Mouse (Mus musculus) limb, embryonic 15.5 days (tissue): Measurements from ENCODE around the gene Fnbp1. TPM values are rescaled to one million over a fixed set of nuclear protein-coding genes. Genes with fewer than 3 reads are reported as not detected.
A peak's percentile ranks its signal among the peaks of the same experiment; 100 is the strongest.

ENCODE experiments used
- ATAC-seq: fragments of 200-750 bp; cut with Nextera tagmentation; 2 replicates; pipeline ENCODE4 v1.8.0; 2017; ENCODE audit warnings: low read depth, moderate TSS enrichment; ENCODE audit not compliant: insufficient number of reproducible peaks, low FRiP score, low TSS enrichment
- H3K27ac ChIP-seq: fragments of 300-500 bp; sonication (generic); 2 replicates; pipeline ENCODE4 v1.5.1; 2015; ENCODE audit warnings: moderate library complexity, mild to moderate bottlenecking, inconsistent platforms
- H3K27me3 ChIP-seq: fragments of 300-500 bp; sonication (generic); 2 replicates; pipeline ENCODE4 v1.6.1; 2015; ENCODE audit warnings: inconsistent platforms
- H3K36me3 ChIP-seq: fragments of 300-500 bp; sonication (generic); 2 replicates; pipeline ENCODE4 v1.6.1; 2015; ENCODE audit warnings: inconsistent platforms
- H3K4me1 ChIP-seq: fragments of 300-500 bp; sonication (generic); 2 replicates; pipeline ENCODE4 v1.6.1; 2015; ENCODE audit warnings: inconsistent platforms
- H3K4me2 ChIP-seq: fragments of 300-500 bp; sonication (generic); 2 replicates; pipeline ENCODE4 v1.6.1; 2015; ENCODE audit warnings: mild to moderate bottlenecking, inconsistent platforms
- H3K4me3 ChIP-seq: fragments of 300-500 bp; sonication (generic); 2 replicates; pipeline ENCODE4 v1.5.1; 2015; ENCODE audit warnings: mild to moderate bottlenecking, inconsistent platforms
- H3K9ac ChIP-seq: fragments of 300-500 bp; sonication (generic); 2 replicates; pipeline ENCODE4 v1.6.1; 2015; ENCODE audit warnings: inconsistent platforms
- H3K9me3 ChIP-seq: fragments of 300-500 bp; sonication (generic); 2 replicates; pipeline ENCODE4 v1.6.1; 2016; ENCODE audit warnings: inconsistent platforms
- WGBS: fragments of 180-500 bp; shearing (Covaris S2); methylation state at CpG from one replicate; pipeline ENCODE4 v1.1.7; 2015; 5-methylcytosine and 5-hydroxymethylcytosine counted together
- polyA plus RNA-seq: library from polyadenylated mRNA; unstranded; fragments of >200 nt; fragmentation: Nextera tagmentation; extraction: Ambion mirVana; gene quantifications from 2 replicates; pipeline ENCODE4 v1.2.1, GENCODE M21; 2015

Gene Fnbp1
- polyA plus RNA-seq, 1 experiment from 2014 or later, result 27.5 TPM

DNA sequence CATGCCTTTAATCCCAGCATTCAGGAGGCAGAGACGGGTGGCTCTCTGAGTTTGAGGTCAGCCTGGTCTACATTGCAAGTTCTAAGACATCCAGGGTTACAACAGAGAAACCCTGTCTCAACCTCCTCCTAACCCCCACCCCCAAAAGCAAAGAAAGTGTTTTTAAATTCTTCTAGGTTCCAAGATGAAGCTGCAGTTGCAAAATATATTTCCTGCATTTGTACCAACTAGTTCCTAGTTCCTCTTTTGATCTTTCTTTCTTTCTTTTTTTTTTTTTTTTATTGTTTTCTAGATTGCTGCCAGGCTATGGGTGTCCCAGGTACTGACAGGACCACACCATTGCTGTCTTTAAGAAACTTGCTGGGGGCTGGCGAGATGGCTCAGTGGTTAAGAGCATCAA is 66.6 kb downstream of the Fnbp1 start:
- Histone ChIP-seq H3K9ac (no peak overlapping the region), H3K4me1 (no peaks in the 10 kb centered on the region), H3K27ac (no peak overlapping the region), H3K9me3 (no peaks in the 10 kb centered on the region), H3K4me2 (no peak overlapping the region), H3K36me3 (peaks cover 33% of the 10 kb centered on the region), H3K27me3 (no peaks in the 10 kb centered on the region), H3K4me3 (no peak overlapping the region)
- ATAC-seq, result no peak
- 76% methylated on average over 2 of the region's 2 CpGs for WGBS

DNA sequence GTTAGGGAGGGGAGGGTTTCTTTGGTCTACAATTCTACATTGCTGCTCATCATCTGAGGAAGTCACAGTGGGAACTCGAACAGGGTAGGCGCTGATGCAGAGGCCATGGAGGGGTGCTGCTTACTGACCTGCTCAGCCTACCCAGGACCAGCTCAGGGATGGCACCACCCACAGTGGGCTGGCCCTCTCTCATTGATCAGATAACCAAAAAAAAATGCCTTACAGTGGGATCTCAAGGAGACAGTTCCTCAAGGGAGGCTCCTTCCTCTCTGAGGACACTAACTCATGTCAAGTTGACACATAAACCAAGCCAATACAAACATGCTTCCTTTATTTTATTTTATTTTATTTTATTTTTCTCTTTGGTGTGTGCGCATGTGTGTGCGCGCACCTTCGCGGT is 72.3 kb downstream of the Fnbp1 start:
- ATAC-seq, result no peak
- H3K4me2 ChIP-seq, result no peak overlapping the region
- H3K36me3 ChIP-seq, result peaks cover 18% of the 10 kb centered on the region
- no peaks in the 10 kb centered on the region for H3K9me3 ChIP-seq
- WGBS, result 89% methylated on average over 7 of the region's 7 CpGs
- H3K9ac ChIP-seq, result no peak overlapping the region
- no peaks in the 10 kb centered on the region for H3K27me3 ChIP-seq
- H3K4me3 ChIP-seq, result no peak overlapping the region
- peak overlapping the region; percentile 88 for H3K27ac ChIP-seq
- peaks cover 21% of the 10 kb centered on the region for H3K4me1 ChIP-seq

- no peak for ATAC-seq
- H3K27ac ChIP-seq, result peak overlapping the region; percentile 88
- H3K9me3 ChIP-seq, result no peaks in the 10 kb centered on the region
- no peak overlapping the region for H3K4me2 ChIP-seq
- H3K36me3 ChIP-seq, result peaks cover 18% of the 10 kb centered on the region
- no peaks in the 10 kb centered on the region for H3K27me3 ChIP-seq
- peaks cover 21% of the 10 kb centered on the region for H3K4me1 ChIP-seq
- H3K9ac ChIP-seq, result no peak overlapping the region
- 77% methylated on average over 4 of the region's 4 CpGs for WGBS
- H3K4me3 ChIP-seq, result no peak overlapping the region
Observed at GRCm38 (mm10) chr2:31069114-31069445, 72.7 kb downstream of the Fnbp1 start.

DNA sequence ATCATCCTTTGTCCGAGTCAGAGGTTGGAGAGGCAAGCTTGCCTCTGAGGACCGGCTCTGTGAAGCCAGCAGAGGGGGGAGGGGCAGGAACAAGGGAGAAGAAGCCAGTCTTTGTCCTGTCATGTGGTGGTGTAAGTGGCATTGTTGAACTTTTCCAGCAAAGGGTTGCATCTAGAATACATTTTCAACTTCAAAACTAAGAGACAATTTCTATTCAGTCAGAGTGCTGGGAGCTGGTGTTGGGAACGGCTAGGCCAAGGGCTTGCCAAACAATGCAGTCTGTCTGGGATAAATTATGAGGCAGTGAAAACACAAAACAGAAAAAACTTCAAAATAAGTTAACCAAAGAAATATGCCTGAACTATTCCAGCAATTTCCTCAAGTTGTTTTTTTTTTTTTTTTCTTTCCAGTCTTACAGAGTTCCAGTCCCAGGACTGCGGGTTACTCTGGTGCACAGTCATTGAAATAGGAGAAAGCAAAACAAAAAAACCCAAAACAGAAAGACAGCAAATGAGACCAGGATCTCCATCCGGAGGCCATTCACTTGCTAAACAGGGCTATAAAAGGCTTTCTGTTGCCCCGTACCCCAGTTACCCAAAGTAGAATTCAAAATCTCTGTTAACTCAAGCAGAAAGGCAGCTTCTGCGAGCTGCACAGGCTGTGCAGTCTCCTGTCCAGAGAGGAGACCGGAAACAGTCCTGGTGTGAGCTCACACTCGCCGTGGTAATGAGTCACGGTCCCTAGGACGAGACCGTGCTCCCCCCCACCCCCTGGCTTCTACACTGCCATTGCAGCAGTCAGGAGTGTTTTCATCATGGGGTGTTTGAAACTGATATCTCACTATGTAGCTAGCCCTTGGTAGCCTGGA is 73.3 kb downstream of the Fnbp1 start:
- Histone ChIP-seq H3K36me3 (peaks cover 12% of the 10 kb centered on the region), H3K4me3 (no peak overlapping the region), H3K9me3 (no peaks in the 10 kb centered on the region), H3K27me3 (no peaks in the 10 kb centered on the region), H3K9ac (no peak overlapping the region), H3K27ac (peak overlapping the region; percentile 88), H3K4me2 (no peak overlapping the region), H3K4me1 (peaks cover 21% of the 10 kb centered on the region)
- ATAC-seq, result peak; percentile 52; the same call in 1 of the 2 replicates
- 23% methylated on average over 13 of the region's 13 CpGs for WGBS

- Histone ChIP-seq H3K9me3 (no peaks in the 10 kb centered on the region), H3K36me3 (peaks cover 6% of the 10 kb centered on the region; the same call in 1 of the 2 replicates), H3K4me1 (peaks cover 21% of the 10 kb centered on the region), H3K4me3 (no peak overlapping the region), H3K4me2 (no peak overlapping the region), H3K9ac (no peak overlapping the region), H3K27me3 (no peaks in the 10 kb centered on the region), H3K27ac (peak overlapping the region; percentile 88)
- WGBS, result 58% methylated on average over 7 of the region's 7 CpGs
- ATAC-seq, result no peak
Observed at GRCm38 (mm10) chr2:31067696-31068245, 74.0 kb downstream of the Fnbp1 start.

DNA sequence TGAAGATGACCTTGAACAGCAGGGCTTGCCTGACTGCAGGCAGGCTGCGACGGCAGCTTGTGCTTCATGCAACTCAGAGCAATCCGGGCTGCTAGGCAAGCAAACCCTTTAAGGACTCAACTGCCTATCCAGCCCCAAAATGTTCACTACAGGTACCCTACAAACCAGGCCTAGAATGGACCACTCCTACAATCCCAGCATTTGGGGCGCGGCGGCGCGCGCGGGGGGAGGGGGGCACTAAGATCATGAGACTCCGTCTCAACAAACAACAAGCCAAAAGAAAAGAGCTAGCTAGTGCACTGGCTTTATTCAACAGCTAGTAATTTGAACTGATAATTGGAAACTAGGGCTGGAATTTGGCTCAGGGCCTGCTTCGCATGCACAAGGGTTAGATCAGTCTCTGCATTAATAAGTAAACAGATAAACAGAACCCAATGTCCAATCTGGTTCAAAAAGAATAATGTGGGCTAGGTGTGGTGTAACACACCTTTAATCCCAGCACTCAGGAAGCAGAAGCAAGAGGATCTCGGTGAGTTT is 74.7 kb downstream of the Fnbp1 start:
- no peaks in the 10 kb centered on the region for H3K9me3 ChIP-seq
- H3K27ac ChIP-seq, result no peak overlapping the region
- H3K4me3 ChIP-seq, result no peak overlapping the region
- H3K36me3 ChIP-seq, result 0 out of 2 replicates have a peak, but pooled peaks cover under 1% of the 10 kb centered on the region
- ATAC-seq, result no peak
- WGBS, result 85% methylated on average over 13 of the region's 13 CpGs
- no peak overlapping the region for H3K4me2 ChIP-seq
- H3K27me3 ChIP-seq, result no peaks in the 10 kb centered on the region
- no peak overlapping the region for H3K9ac ChIP-seq
- H3K4me1 ChIP-seq, result peaks cover 21% of the 10 kb centered on the region

- Histone ChIP-seq H3K9me3 (no peaks in the 10 kb centered on the region), H3K9ac (no peak overlapping the region), H3K4me1 (peaks cover 21% of the 10 kb centered on the region), H3K4me2 (no peak overlapping the region), H3K4me3 (no peak overlapping the region), H3K27ac (no peak overlapping the region), H3K36me3 (0 out of 2 replicates have a peak, but pooled peaks cover 4% of the 10 kb centered on the region), H3K27me3 (no peaks in the 10 kb centered on the region)
- WGBS, result 76% methylated on average over 11 of the region's 11 CpGs
- ATAC-seq, result no peak
Observed at GRCm38 (mm10) chr2:31066019-31066789, 75.6 kb downstream of the Fnbp1 start.

DNA sequence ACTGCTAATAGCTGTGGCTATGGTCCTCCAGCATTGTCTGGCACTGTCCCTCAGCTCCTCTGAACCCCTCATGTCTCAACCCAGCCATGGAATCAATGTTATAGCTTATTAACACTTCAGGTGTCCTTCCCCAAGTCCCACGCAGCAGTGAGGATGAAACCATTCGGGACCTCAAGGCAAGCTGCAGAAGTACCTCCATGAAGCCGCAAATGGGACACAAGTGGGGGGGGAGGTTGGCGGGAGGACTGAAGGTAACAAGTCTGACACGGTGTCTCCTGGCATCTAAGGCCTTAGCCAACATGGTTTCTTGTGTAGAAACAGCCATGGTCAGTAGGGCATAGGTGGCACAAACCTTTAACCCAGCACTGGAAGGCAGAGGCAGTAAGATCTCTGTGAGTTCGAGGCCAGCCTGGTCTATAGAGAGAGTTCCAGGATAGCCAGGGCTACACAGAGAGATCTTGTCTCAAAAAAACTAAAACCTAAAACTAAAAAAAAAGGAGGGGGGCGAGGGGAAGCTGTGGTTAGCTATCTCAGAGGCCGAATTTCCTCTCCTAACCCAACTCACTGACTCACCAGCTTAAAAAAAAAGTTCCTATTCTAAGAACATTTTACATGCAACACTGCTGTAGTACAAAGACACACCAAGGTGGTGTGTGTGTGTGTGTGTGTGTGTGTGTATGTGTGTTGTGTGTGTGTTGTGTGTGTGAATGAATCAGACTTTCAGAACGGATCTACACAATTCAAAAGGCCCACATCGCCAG is 79.8 kb downstream of the Fnbp1 start:
- H3K4me2 ChIP-seq, result no peak overlapping the region
- H3K4me1 ChIP-seq, result peaks cover 8% of the 10 kb centered on the region
- no peak overlapping the region for H3K4me3 ChIP-seq
- no peak overlapping the region for H3K27ac ChIP-seq
- H3K9me3 ChIP-seq, result no peaks in the 10 kb centered on the region
- 89% methylated on average over 10 of the region's 10 CpGs for WGBS
- no peak overlapping the region for H3K9ac ChIP-seq
- no peaks in the 10 kb centered on the region for H3K27me3 ChIP-seq
- ATAC-seq, result no peak
- peaks cover 29% of the 10 kb centered on the region for H3K36me3 ChIP-seq

GRCm38 (mm10) chr2:31060787-31061730 is 80.7 kb downstream of the Fnbp1 start:
- Histone ChIP-seq H3K4me1 (peaks cover 2% of the 10 kb centered on the region; the same call in 1 of the 2 replicates), H3K4me3 (no peak overlapping the region), H3K27me3 (no peaks in the 10 kb centered on the region), H3K9ac (no peak overlapping the region), H3K9me3 (no peaks in the 10 kb centered on the region; the same call in 1 of the 2 replicates), H3K36me3 (peaks cover 38% of the 10 kb centered on the region), H3K27ac (no peak overlapping the region), H3K4me2 (no peak overlapping the region)
- WGBS, result 88% methylated on average over 28 of the region's 28 CpGs
- no peak for ATAC-seq

DNA sequence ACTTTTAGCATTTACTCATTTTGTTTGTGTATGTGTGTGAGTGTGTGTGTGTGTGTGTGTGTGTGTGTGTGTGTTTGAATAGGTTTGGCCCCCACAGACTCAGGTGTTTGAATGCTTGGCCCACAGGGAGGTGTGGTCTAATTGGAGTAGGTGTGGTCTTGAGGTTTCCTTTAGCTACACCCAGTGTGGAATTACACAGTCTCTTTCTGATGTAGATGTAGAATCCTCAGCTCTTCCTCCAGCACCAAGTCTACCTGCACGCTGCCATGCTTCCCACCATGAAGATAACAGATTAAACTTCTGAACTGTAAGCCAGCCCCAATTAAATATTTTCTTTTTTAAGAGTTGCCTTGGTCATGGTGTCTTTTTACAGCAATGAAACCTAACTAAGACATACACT is 81.5 kb downstream of the Fnbp1 start:
- H3K4me3 ChIP-seq, result no peak overlapping the region
- peaks cover 46% of the 10 kb centered on the region for H3K36me3 ChIP-seq
- no peaks in the 10 kb centered on the region; the same call in 1 of the 2 replicates for H3K9me3 ChIP-seq
- ATAC-seq, result no peak
- H3K27ac ChIP-seq, result no peak overlapping the region
- no peaks in the 10 kb centered on the region for H3K27me3 ChIP-seq
- H3K4me2 ChIP-seq, result no peak overlapping the region
- H3K4me1 ChIP-seq, result no peaks in the 10 kb centered on the region
- no peak overlapping the region for H3K9ac ChIP-seq
- WGBS, result 97% methylated on average over 1 of the region's 1 CpGs
